Mouse (Mus musculus): ENCODE measurements at regions not wholly inside any gene's neighbourhood (a gene's known extent, or its start where the extent isn't known, plus 50 kb on each side); places are given as distances from the start of the nearest gene placed in this dataset.

GRCm38 (mm10) chr17:58503612-58504011 is 487.6 kb downstream of the Pdzph1 start:
- no peak for DNase-seq (ENCODE audit: low spot score)

- DNase-seq (ENCODE audit: low spot score): peak; percentile 5
These were observed 522.3 kb downstream of the Pdzph1 start for GRCm38 (mm10) chr17:58468920-58469319.
